Mouse (Mus musculus): ENCODE measurements around the gene Sertad3. TPM values are rescaled to one million over a fixed set of nuclear protein-coding genes. Genes with fewer than 3 reads are reported as not detected.

Gene Sertad3
- polyA plus RNA-seq, 1 experiment from 2014 or later: 16.7 TPM

DNA sequence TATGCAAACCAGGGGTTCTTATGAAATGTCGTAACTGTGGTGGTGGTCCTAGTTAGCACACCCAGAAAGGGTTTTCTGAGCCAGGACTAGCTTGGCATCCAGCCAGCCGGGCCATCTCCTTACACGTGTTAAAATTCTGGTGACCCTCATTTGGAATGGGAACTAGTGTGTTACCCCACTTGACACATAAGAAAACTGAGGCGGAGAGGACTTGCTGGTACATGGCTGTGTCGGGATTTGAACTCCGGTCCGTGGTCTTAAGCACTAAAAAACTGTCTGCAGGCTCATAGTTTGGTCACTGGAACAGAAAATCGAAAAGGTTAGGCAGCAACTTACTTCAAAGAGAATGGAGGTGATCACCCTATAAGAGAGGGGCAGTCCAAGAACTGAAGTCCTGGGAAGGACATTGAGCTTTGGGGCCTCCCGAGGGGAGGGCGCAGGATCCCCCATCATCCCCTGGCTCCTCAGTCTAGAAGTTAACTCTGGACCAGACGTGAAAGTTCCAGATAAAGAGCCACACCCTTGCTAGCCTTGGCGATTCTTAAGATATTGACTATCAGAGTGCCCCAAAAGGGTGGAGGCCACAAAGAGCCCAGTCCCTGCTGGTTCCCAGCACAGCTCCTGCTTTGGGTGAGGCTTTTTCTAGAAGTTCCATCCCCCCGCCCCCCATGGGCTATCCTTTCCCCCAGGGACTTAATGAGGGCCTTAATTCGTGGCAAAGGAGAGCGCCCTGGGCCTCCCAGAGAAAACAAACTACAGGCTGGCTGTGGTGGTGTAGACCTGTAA is 25.0 kb upstream of the Sertad3 start:
- Histone ChIP-seq H3K4me2 (peak overlapping the region; percentile 87), H3K36me3 (no peaks in the 10 kb centered on the region), H3K9ac (peak overlapping the region; percentile 68), H3K4me3 (peak overlapping the region; percentile 51), H3K27me3 (peaks cover 25% of the 10 kb centered on the region), H3K4me1 (replicated peaks) (peaks cover 28% of the 10 kb centered on the region), H3K9me3 (no peaks in the 10 kb centered on the region), H3K27ac (replicated peaks) (no peak overlapping the region)
- no peak for ATAC-seq (ENCODE audit: low read depth)
- 57% methylated on average over 15 of the region's 15 CpGs for WGBS

- Histone ChIP-seq H3K4me1 (replicated peaks) (peaks cover 28% of the 10 kb centered on the region), H3K9me3 (no peaks in the 10 kb centered on the region), H3K4me3 (no peak overlapping the region), H3K36me3 (no peaks in the 10 kb centered on the region), H3K27me3 (peaks cover 22% of the 10 kb centered on the region), H3K4me2 (no peak overlapping the region), H3K27ac (replicated peaks) (no peak overlapping the region), H3K9ac (no peak overlapping the region)
- WGBS: 59% methylated on average over 10 of the region's 10 CpGs
- no peak for ATAC-seq (ENCODE audit: low read depth)
Measured at GRCm38 (mm10) chr7:27449256-27449862, 24.2 kb upstream of the Sertad3 start.

GRCm38 (mm10) chr7:27451359-27451758 is 22.2 kb upstream of the Sertad3 start:
- 96% methylated on average over 2 of the region's 2 CpGs for WGBS
- Histone ChIP-seq H3K9ac (no peak overlapping the region), H3K27ac (replicated peaks) (no peak overlapping the region), H3K4me1 (replicated peaks) (peaks cover 18% of the 10 kb centered on the region), H3K4me2 (no peak overlapping the region), H3K27me3 (0 out of 2 replicates have a peak, but pooled peaks cover 4% of the 10 kb centered on the region), H3K9me3 (no peaks in the 10 kb centered on the region), H3K36me3 (no peaks in the 10 kb centered on the region), H3K4me3 (no peak overlapping the region)
- ATAC-seq (ENCODE audit: low read depth): no peak

GRCm38 (mm10) chr7:27452206-27452770 is 21.3 kb upstream of the Sertad3 start:
- Histone ChIP-seq H3K36me3 (no peaks in the 10 kb centered on the region), H3K27ac (replicated peaks) (no peak overlapping the region), H3K4me2 (no peak overlapping the region), H3K4me1 (replicated peaks) (peaks cover 9% of the 10 kb centered on the region; the same call in 1 of the 2 replicates), H3K9me3 (no peaks in the 10 kb centered on the region), H3K9ac (no peak overlapping the region), H3K27me3 (no peaks in the 10 kb centered on the region), H3K4me3 (no peak overlapping the region)
- ATAC-seq (ENCODE audit: low read depth): no peak
- 60% methylated on average over 13 of the region's 13 CpGs for WGBS

DNA sequence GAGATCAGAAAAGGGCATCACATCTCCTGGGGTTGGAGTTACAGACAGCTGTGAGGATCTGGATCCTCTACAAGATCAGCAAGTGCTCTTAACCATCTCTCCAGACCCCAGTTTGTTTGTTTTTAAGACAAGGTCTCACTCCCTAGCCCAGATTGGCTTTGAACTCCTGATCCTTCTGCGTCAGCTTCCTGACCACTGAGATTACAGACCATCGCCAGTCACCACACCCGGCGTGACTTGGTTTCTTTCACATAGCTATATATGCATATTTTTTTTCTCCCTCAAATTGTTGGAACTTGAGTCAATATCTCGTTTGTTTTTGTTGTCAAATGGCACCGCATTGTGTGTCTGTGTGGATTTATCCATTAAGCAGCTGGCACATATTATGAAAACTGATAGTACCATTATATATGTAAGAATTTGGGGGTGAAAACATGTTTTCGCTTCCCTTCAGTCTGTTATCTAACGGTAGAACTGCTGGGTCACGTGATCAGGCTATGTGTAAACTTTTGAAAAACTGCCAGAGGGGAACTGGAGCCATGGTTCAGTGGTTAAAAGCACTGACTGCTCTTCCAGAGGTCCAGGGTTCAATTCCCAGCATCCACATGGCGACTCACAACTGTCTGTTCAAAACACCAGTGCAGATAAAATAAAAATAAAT is 19.0 kb upstream of the Sertad3 start:
- Histone ChIP-seq H3K36me3 (no peaks in the 10 kb centered on the region), H3K9ac (no peak overlapping the region), H3K27me3 (no peaks in the 10 kb centered on the region), H3K4me1 (replicated peaks) (no peaks in the 10 kb centered on the region), H3K4me2 (no peak overlapping the region), H3K9me3 (no peaks in the 10 kb centered on the region), H3K4me3 (no peak overlapping the region), H3K27ac (replicated peaks) (no peak overlapping the region)
- no peak for ATAC-seq (ENCODE audit: low read depth)
- 80% methylated on average over 10 of the region's 10 CpGs for WGBS

- no peak overlapping the region for H3K4me2 ChIP-seq
- no peaks in the 10 kb centered on the region for H3K9me3 ChIP-seq
- no peaks in the 10 kb centered on the region for H3K27me3 ChIP-seq
- no peaks in the 10 kb centered on the region for H3K36me3 ChIP-seq
- 95% methylated on average over 3 of the region's 3 CpGs for WGBS
- H3K9ac ChIP-seq: no peak overlapping the region
- H3K4me1 ChIP-seq (replicated peaks): no peaks in the 10 kb centered on the region
- no peak overlapping the region for H3K27ac ChIP-seq (replicated peaks)
- no peak overlapping the region for H3K4me3 ChIP-seq
- no peak for ATAC-seq (ENCODE audit: low read depth)
Measured at GRCm38 (mm10) chr7:27455273-27455672, 18.3 kb upstream of the Sertad3 start.

GRCm38 (mm10) chr7:27458614-27459013 is 15.0 kb upstream of the Sertad3 start:
- Histone ChIP-seq H3K27me3 (no peaks in the 10 kb centered on the region), H3K4me1 (replicated peaks) (no peaks in the 10 kb centered on the region), H3K36me3 (no peaks in the 10 kb centered on the region), H3K4me2 (no peak overlapping the region), H3K27ac (replicated peaks) (no peak overlapping the region), H3K9ac (no peak overlapping the region), H3K4me3 (no peak overlapping the region), H3K9me3 (no peaks in the 10 kb centered on the region)
- no peak for ATAC-seq (ENCODE audit: low read depth)
- 91% methylated on average over 4 of the region's 4 CpGs for WGBS

DNA sequence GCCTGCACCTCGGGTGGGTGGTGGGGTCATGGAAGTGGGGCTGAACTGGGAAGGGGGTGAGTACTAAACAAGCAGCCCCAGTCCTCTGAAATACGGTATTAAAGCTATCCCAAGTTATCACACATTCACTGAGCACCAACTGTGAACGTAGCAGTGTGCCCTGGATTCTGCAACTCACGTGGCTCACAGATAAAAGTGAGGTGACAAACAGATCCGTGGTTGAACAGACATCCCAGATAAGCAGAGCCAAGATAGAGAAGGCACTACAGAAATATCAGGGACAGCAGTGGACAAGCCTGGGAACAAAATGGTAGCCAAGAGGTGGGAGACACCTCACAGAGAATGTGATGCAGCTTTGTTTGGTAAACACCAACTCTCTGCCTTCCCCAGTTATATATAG is 13.9 kb upstream of the Sertad3 start:
- no peak overlapping the region for H3K9ac ChIP-seq
- WGBS: 91% methylated on average over 5 of the region's 5 CpGs
- no peak overlapping the region for H3K4me2 ChIP-seq
- H3K9me3 ChIP-seq: no peaks in the 10 kb centered on the region
- no peak overlapping the region for H3K27ac ChIP-seq (replicated peaks)
- no peaks in the 10 kb centered on the region for H3K4me1 ChIP-seq (replicated peaks)
- H3K27me3 ChIP-seq: no peaks in the 10 kb centered on the region
- H3K4me3 ChIP-seq: no peak overlapping the region
- no peaks in the 10 kb centered on the region for H3K36me3 ChIP-seq
- no peak for ATAC-seq (ENCODE audit: low read depth)

DNA sequence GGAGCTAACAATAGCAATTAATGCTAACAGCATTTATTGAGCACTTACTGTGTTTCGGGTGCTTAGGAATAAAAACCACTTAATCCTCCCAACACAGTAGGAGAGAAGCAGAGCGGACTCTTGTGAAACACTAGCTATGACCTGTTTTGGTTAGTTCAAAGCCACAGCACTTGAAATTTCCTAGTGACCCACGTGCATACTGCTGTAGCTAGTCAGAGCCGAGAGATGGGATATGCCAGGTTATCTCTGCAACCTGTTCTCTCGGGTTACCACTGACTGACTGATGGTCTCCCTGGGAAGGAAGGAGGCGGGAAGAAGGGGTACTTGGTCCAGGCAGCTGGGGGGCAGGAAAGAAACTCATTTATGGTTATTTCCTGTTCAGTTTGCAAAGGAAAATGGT is 13.1 kb upstream of the Sertad3 start:
- no peaks in the 10 kb centered on the region for H3K27me3 ChIP-seq
- no peak overlapping the region for H3K4me3 ChIP-seq
- H3K4me1 ChIP-seq (replicated peaks): no peaks in the 10 kb centered on the region
- no peak for ATAC-seq (ENCODE audit: low read depth)
- WGBS: 89% methylated on average over 6 of the region's 6 CpGs
- no peak overlapping the region for H3K27ac ChIP-seq (replicated peaks)
- H3K9ac ChIP-seq: no peak overlapping the region
- no peak overlapping the region for H3K4me2 ChIP-seq
- H3K36me3 ChIP-seq: no peaks in the 10 kb centered on the region
- H3K9me3 ChIP-seq: no peaks in the 10 kb centered on the region

DNA sequence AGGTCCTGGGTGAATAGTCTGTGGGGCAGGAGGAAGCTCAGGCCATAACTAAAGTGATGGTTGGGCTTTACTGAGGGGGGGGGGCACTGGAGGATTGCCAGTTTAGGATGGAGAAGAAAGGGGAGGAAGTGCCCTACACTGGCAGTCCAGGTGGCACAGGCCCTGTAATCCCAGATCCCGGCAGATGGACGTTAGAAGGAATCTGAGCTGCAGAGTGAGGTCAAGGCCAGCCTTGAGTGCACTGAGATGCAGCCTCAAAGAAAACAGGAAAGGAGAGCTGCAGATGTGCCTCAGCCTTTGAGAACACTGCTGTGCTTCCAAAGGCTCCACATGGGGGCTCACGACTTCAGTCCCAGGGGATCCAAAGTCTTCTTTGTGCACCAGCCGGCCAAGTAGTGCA is 5.9 kb upstream of the Sertad3 start:
- 0 out of 2 replicates have a peak, but pooled peaks cover 4% of the 10 kb centered on the region for H3K4me1 ChIP-seq (replicated peaks)
- H3K27ac ChIP-seq (replicated peaks): no peak overlapping the region
- WGBS: 31% methylated on average over 4 of the region's 4 CpGs
- no peak for ATAC-seq (ENCODE audit: low read depth)
- H3K4me3 ChIP-seq: no peak overlapping the region
- H3K4me2 ChIP-seq: no peak overlapping the region
- H3K36me3 ChIP-seq: no peaks in the 10 kb centered on the region
- no peaks in the 10 kb centered on the region for H3K9me3 ChIP-seq
- H3K9ac ChIP-seq: no peak overlapping the region
- H3K27me3 ChIP-seq: no peaks in the 10 kb centered on the region

GRCm38 (mm10) chr7:27471390-27472120 is 2.0 kb upstream of the Sertad3 start:
- peaks cover 4% of the 10 kb centered on the region for H3K36me3 ChIP-seq

More at GRCm38 (mm10) chr7:27471390-27472120, 2.0 kb upstream of the Sertad3 start:
- Histone ChIP-seq H3K27ac (replicated peaks) (no peak overlapping the region), H3K4me2 (no peak overlapping the region), H3K4me3 (no peak overlapping the region), H3K9me3 (no peaks in the 10 kb centered on the region), H3K4me1 (replicated peaks) (peaks cover 18% of the 10 kb centered on the region), H3K9ac (no peak overlapping the region), H3K27me3 (no peaks in the 10 kb centered on the region)
- WGBS: 91% methylated on average over 11 of the region's 11 CpGs
- no peak for ATAC-seq (ENCODE audit: low read depth)

Measured in neural tube, embryonic 13.5 days (tissue).